Mouse (Mus musculus): Measurements from ENCODE around the gene Zfand4. TPM values are rescaled to one million over a fixed set of nuclear protein-coding genes. Genes with fewer than 3 reads are reported as not detected.

Zfand4 gene
- polyA plus RNA-seq, 1 experiment = 8.0 TPM

DNA sequence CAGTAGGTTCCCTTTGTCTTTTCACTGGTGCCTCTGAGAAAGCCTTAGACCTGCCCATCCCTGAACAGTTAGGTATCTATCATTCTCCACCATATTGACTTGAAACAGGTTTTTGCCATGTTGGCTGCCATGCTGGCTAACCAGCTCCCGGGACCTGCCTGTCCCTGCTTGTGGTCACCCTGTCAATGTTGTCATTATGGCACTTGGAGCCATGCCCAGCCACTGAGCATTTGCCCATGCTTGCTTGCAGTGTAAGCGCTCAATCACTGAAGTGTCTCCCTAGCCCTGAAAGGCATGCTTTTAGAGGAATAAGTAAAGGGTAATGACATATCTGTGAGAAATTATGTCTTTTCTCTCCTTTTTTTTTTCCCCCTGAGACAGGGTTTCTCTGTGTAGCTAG is 67.4 kb downstream of the Zfand4 start:
- TF ChIP-seq CTCF (IDR thresholded peaks at IDR 0.05; ENCODE audit: borderline replicate concordance, insufficient read depth, low read depth, low read length) (no peak), POLR2A (IDR thresholded peaks at IDR 0.05; ENCODE audit: borderline replicate concordance, insufficient read depth, low read length) (no peak)
- no peaks in the 10 kb centered on the region for H3K4me1 ChIP-seq (ENCODE audit: control insufficient read depth, insufficient read depth, low read length)
- H3K27me3 ChIP-seq (ENCODE audit: control insufficient read depth, insufficient read depth, low read length) = no peaks in the 10 kb centered on the region
- no peak overlapping the region for H3K27ac ChIP-seq (ENCODE audit: insufficient read depth, low read length)
- WGBS = 34% methylated on average over 2 of the region's 2 CpGs
- peak in 1 of 2 experiments; percentile 22 for DNase-seq
- H3K4me3 ChIP-seq (replicated peaks; ENCODE audit: insufficient read depth, low read depth, low read length) = no peak overlapping the region

DNA sequence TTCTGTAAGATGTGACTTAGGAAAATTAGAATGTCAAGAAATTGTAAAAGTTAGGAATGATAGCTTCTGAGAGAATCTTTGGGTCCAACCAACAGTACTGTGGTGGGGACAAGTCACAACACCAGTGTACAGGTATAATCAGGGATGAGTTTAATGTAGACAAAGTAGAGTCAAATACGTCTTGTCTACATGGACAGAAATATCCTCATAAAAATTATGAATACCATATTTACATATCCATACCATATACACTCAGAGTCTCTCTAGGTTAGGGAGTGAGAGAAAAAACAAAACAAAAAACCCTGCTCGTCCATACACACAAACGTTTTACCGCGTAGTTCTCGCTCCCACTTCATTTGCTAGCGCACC is 73.4 kb downstream of the Zfand4 start:
- H3K27me3 ChIP-seq (ENCODE audit: control insufficient read depth, insufficient read depth, low read length) = no peaks in the 10 kb centered on the region
- DNase-seq = no peak
- 3% methylated on average over 7 of the region's 7 CpGs for WGBS
- H3K4me1 ChIP-seq (ENCODE audit: control insufficient read depth, insufficient read depth, low read length) = peaks cover 3% of the 10 kb centered on the region; the same call in 1 of the 2 replicates
- TF ChIP-seq POLR2A (IDR thresholded peaks at IDR 0.05; ENCODE audit: borderline replicate concordance, insufficient read depth, low read length) = no peak
- no peak for TF ChIP-seq CTCF (IDR thresholded peaks at IDR 0.05; ENCODE audit: borderline replicate concordance, insufficient read depth, low read depth, low read length)
- peak overlapping the region; percentile 70 for H3K27ac ChIP-seq (ENCODE audit: insufficient read depth, low read length)
- peak overlapping the region; percentile 91 for H3K4me3 ChIP-seq (replicated peaks; ENCODE audit: insufficient read depth, low read depth, low read length)

DNA sequence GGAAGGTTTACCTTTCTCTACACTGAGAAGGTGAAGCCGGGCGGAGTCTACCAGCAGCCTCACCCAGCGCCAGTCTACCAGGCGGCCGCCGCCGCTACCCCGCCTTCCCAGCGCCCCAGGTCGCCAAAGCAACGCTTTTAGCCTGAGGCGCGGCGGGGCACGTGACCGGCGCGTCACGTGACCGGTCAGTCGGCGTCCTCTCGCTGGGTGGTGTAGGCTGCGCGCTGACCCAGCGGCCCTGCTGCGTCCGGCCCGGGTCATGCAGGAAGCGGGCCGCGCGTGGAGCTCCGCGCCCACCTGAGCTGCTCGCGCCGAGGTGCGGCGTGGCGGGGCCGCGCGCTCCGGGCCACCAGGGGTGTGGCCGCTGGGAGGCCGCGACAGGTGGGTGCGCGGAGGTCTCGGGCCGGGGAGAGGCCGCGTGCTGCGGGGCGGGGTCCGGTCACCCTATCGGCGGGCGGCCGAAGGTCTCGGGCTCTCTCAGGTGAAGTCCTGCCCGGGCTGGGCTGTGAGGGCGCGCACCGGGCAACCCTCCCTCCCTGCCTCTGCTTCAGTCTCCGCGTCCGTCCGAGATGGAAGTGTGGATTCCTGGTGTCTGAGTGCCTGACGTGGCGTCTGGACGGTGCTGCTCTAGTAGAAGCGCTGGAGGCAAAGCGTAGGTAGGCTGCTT is 73.9 kb downstream of the Zfand4 start, which contains the start of gene March8:
Gene March8 (plus strand): TSS at position 190 of the 667 bp plus-strand sequence.
- TF ChIP-seq CTCF (IDR thresholded peaks at IDR 0.05; ENCODE audit: borderline replicate concordance, insufficient read depth, low read depth, low read length) (no peak), POLR2A (IDR thresholded peaks at IDR 0.05; ENCODE audit: borderline replicate concordance, insufficient read depth, low read length) (peak; percentile 78)
- H3K4me1 ChIP-seq (ENCODE audit: control insufficient read depth, insufficient read depth, low read length) = peaks cover 3% of the 10 kb centered on the region; the same call in 1 of the 2 replicates
- no peaks in the 10 kb centered on the region for H3K27me3 ChIP-seq (ENCODE audit: control insufficient read depth, insufficient read depth, low read length)
- WGBS = under 1% methylated on average over 74 of the region's 75 CpGs
- H3K27ac ChIP-seq (ENCODE audit: insufficient read depth, low read length) = peak within 1 kb of the TSS; percentile 70
- peak; percentile 91 to 92 for DNase-seq
- H3K4me3 ChIP-seq (replicated peaks; ENCODE audit: insufficient read depth, low read depth, low read length) = peak within 1 kb of the TSS; percentile 91

DNA sequence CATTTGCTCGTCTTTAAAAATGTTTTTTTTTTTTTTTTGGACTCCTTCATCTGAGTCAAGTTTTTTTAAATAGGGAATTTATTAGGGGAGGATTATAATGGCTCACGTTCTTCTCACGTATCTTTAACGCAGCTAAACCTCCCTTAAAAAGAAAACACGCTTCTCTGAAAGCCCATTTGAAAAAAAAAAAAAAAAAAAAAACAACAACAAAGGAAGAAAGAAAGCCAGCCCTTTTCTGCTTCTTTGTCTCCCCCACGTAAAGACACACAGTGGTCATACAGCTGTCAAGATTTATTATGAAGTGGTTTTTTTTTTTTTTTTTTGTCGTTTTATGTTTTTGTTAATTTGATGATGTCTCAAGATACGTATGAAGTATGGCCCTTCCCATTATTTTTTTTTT is 74.5 kb downstream of the Zfand4 start:
- WGBS = 5% methylated on average over 8 of the region's 8 CpGs
- H3K27ac ChIP-seq (ENCODE audit: insufficient read depth, low read length) = peak overlapping the region; percentile 70; the same call in 1 of the 2 replicates
- no peaks in the 10 kb centered on the region for H3K27me3 ChIP-seq (ENCODE audit: control insufficient read depth, insufficient read depth, low read length)
- DNase-seq = no peak
- peak overlapping the region; percentile 91 for H3K4me3 ChIP-seq (replicated peaks; ENCODE audit: insufficient read depth, low read depth, low read length)
- H3K4me1 ChIP-seq (ENCODE audit: control insufficient read depth, insufficient read depth, low read length) = peaks cover 3% of the 10 kb centered on the region; the same call in 1 of the 2 replicates
- TF ChIP-seq POLR2A (IDR thresholded peaks at IDR 0.05; ENCODE audit: borderline replicate concordance, insufficient read depth, low read length) (no peak), CTCF (IDR thresholded peaks at IDR 0.05; ENCODE audit: borderline replicate concordance, insufficient read depth, low read depth, low read length) (no peak)

DNA sequence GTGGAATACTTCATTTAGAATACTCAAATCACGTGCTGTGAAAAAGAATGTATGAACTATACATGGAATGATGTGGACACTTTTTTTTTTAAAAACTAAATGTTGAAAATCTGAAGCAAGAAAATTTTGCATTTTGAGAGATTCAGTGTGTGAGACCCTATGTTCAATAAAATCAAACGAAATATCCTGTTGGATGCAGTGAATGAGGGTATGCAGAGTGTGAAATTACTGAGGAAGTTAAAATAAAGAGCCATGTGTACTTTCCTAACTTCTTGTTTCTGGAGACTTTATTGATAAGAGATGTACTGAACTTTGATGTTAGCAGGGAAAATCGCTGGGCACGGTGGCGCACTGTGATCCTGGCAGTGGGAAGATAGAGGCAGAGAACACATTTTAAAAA is 75.1 kb downstream of the Zfand4 start:
- no peak for TF ChIP-seq CTCF (IDR thresholded peaks at IDR 0.05; ENCODE audit: borderline replicate concordance, insufficient read depth, low read depth, low read length)
- no peak for TF ChIP-seq POLR2A (IDR thresholded peaks at IDR 0.05; ENCODE audit: borderline replicate concordance, insufficient read depth, low read length)
- WGBS = 73% methylated on average over 5 of the region's 5 CpGs
- no peak for DNase-seq

DNA sequence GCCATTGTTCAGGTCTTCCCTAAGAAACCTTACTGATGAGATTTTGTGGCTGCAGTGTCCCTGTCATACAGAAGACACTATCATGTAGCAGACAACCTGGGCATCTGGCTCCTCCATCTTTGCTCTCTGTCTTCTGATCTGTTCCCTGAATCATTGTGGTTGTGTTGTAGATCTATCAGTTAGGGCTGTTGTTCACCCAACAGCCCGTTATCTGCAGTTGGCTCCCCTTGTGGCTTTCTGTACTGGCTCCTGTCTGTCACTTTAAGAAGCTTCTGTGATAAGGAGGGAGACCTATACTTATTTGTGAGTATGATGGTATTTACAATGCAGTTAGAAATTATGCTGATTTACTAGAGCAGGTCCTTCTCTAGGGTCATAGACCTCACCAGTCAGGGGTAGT is 76.5 kb downstream of the Zfand4 start:
- WGBS = 82% methylated on average over 1 of the region's 1 CpGs
- no peak for DNase-seq
- Histone ChIP-seq H3K27ac (ENCODE audit: insufficient read depth, low read length) (no peak overlapping the region), H3K4me3 (replicated peaks; ENCODE audit: insufficient read depth, low read depth, low read length) (no peak overlapping the region), H3K27me3 (ENCODE audit: control insufficient read depth, insufficient read depth, low read length) (no peaks in the 10 kb centered on the region), H3K4me1 (ENCODE audit: control insufficient read depth, insufficient read depth, low read length) (peaks cover 3% of the 10 kb centered on the region; the same call in 1 of the 2 replicates)
- no peak for TF ChIP-seq CTCF (IDR thresholded peaks at IDR 0.05; ENCODE audit: borderline replicate concordance, insufficient read depth, low read depth, low read length)
- TF ChIP-seq POLR2A (IDR thresholded peaks at IDR 0.05; ENCODE audit: borderline replicate concordance, insufficient read depth, low read length) = no peak

More for the DNA sequence above, 75.1 kb downstream of the Zfand4 start:
- Histone ChIP-seq H3K27ac (ENCODE audit: insufficient read depth, low read length) (no peak overlapping the region), H3K4me3 (replicated peaks; ENCODE audit: insufficient read depth, low read depth, low read length) (peak overlapping the region; percentile 25), H3K27me3 (ENCODE audit: control insufficient read depth, insufficient read depth, low read length) (no peaks in the 10 kb centered on the region), H3K4me1 (ENCODE audit: control insufficient read depth, insufficient read depth, low read length) (peaks cover 3% of the 10 kb centered on the region; the same call in 1 of the 2 replicates)

DNA sequence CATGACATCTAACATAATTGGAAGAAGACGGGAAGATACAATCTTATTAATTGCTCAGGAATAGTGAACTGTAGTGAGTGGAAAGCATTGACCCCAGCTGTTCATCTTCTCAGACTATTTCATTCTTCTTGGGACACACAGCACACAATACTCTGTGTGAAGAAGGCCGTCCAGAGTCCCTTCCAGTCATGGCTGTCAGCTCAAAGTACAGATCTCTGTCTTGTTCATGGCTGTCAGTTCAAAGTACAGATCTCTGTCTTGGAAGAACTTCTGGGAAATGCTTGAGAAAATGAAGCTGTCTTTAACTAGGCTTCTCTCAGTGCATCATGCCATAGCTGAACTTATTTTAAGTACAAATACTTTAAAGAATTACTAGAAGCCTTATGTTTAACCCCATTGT is 83.9 kb downstream of the Zfand4 start:
- no peak for TF ChIP-seq POLR2A (IDR thresholded peaks at IDR 0.05; ENCODE audit: borderline replicate concordance, insufficient read depth, low read length)
- no peak for TF ChIP-seq CTCF (IDR thresholded peaks at IDR 0.05; ENCODE audit: borderline replicate concordance, insufficient read depth, low read depth, low read length)
- 94% methylated on average over 2 of the region's 2 CpGs for whole genome bisulfite sequencing
- DNase-seq = no peak
- Histone ChIP-seq H3K27me3 (ENCODE audit: control insufficient read depth, insufficient read depth, low read length) (no peaks in the 10 kb centered on the region), H3K4me3 (replicated peaks; ENCODE audit: insufficient read depth, low read depth, low read length) (no peak overlapping the region), H3K27ac (ENCODE audit: insufficient read depth, low read length) (no peak overlapping the region), H3K4me1 (ENCODE audit: control insufficient read depth, insufficient read depth, low read length) (peaks cover 8% of the 10 kb centered on the region; the same call in 1 of the 2 replicates)

DNA sequence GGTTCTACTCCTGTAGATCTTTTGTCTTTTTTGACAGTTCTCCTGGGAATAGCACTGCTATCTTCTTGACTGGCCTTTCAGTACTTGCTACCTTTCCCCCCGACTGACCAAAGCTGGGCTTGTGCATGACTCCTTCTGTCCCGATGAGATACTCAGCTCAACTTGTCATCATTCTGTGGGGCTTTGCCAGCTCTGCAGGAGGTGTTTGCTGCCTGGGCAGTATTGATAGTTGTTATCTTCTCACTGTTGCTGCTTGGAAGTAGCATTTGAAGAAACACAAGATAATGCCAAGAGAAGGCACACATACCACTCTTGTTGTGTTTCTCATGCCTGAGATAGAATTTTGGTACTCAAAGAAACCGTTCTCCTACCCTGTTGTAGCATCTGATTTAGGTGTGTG is 86.0 kb downstream of the Zfand4 start:
- 44% methylated on average over 3 of the region's 3 CpGs for WGBS

More for the DNA sequence above, 86.0 kb downstream of the Zfand4 start:
- Histone ChIP-seq H3K27ac (ENCODE audit: insufficient read depth, low read length) (no peak overlapping the region), H3K4me1 (ENCODE audit: control insufficient read depth, insufficient read depth, low read length) (peaks cover 8% of the 10 kb centered on the region; the same call in 1 of the 2 replicates), H3K4me3 (replicated peaks; ENCODE audit: insufficient read depth, low read depth, low read length) (no peak overlapping the region), H3K27me3 (ENCODE audit: control insufficient read depth, insufficient read depth, low read length) (no peaks in the 10 kb centered on the region)
- TF ChIP-seq CTCF (IDR thresholded peaks at IDR 0.05; ENCODE audit: borderline replicate concordance, insufficient read depth, low read depth, low read length) (no peak), POLR2A (IDR thresholded peaks at IDR 0.05; ENCODE audit: borderline replicate concordance, insufficient read depth, low read length) (no peak)
- no peak for DNase-seq

Measured in cerebellum, adult 2 months (tissue).